Mouse (Mus musculus): ENCODE measurements around the gene Supt6. TPM values are rescaled to one million over a fixed set of nuclear protein-coding genes. Genes with fewer than 3 reads are reported as not detected.
A peak's percentile ranks its signal among the peaks of the same experiment; 100 is the strongest.

Gene Supt6
- total and polyA plus RNA-seq, 3 experiments: 39.6 to 93.2 (median 59.8) TPM

DNA sequence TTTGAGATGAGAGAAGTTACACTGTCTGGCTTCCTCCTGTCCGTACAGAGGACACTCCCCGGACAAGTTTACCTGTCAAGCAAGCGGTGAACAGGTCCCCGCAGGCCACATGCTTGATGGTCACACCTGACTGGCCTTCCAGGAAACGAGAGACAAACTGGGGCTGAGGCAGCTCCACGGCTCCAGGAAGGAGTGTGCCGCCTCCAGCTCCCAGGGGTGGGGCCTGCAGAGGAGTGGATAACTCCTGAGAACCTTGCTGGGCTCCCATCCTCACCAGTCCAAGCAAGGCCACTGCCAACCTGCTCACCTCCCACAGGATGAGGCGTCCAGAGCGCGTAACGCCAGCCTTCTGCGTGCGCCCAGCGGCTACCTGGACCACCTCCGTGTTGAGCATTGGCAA is 75.5 kb downstream of the Supt6 start:
- no peak for TF ChIP-seq GATA1 (IDR thresholded peaks at IDR 0.05; ENCODE audit: low read depth, low read length)
- no peak for TF ChIP-seq E2F4 (IDR thresholded peaks at IDR 0.05; ENCODE audit: borderline replicate concordance, low read depth, low read length)
- TF ChIP-seq HCFC1 (IDR thresholded peaks at IDR 0.05; ENCODE audit: low read depth, low read length): no peak
- TF ChIP-seq TBP (IDR thresholded peaks at IDR 0.05; ENCODE audit: low read depth, low read length): no peak
- TF ChIP-seq POLR2AphosphoS2 (IDR thresholded peaks at IDR 0.05; ENCODE audit: low read length): no peak
- no peak for TF ChIP-seq POLR2A (IDR thresholded peaks at IDR 0.05; ENCODE audit: control insufficient read depth in 1 of 2, insufficient read depth in 1 of 2, low read depth in 1 of 2, low read length in 2 of 2, poor library complexity in 1 of 2)
- no peak for TF ChIP-seq ZNF384 (IDR thresholded peaks at IDR 0.05; ENCODE audit: low read depth, low read length)
- no peak for TF ChIP-seq MXI1 (IDR thresholded peaks at IDR 0.05; ENCODE audit: low read depth, low read length)
- no peak for TF ChIP-seq ELF1 (IDR thresholded peaks at IDR 0.05; ENCODE audit: low read depth, low read length)
- no peak for TF ChIP-seq BHLHE40 (IDR thresholded peaks at IDR 0.05; ENCODE audit: borderline replicate concordance, low read depth, low read length)
- no peak for TF ChIP-seq RCOR1 (IDR thresholded peaks at IDR 0.05; ENCODE audit: low read depth, low read length)
- TF ChIP-seq MAX (IDR thresholded peaks at IDR 0.05; ENCODE audit: low read length): no peak
- no peak for TF ChIP-seq USF1 (IDR thresholded peaks at IDR 0.05; ENCODE audit: low read depth, low read length)
- no peak for TF ChIP-seq ZC3H11A (IDR thresholded peaks at IDR 0.05; ENCODE audit: low read depth, low read length)
- TF ChIP-seq NRF1 (IDR thresholded peaks at IDR 0.05; ENCODE audit: insufficient read depth, low read depth, low read length, poor library complexity, severe bottlenecking): no peak
- no peak for TF ChIP-seq ZMIZ1 (IDR thresholded peaks at IDR 0.05; ENCODE audit: low read depth, low read length)

GRCm38 (mm10) chr11:78168541-78169468 is 77.0 kb downstream of the Supt6 start:
- H3K79me2 ChIP-seq (ENCODE audit: control insufficient read depth, insufficient read depth, low read length, poor library complexity): peaks cover 13% of the 10 kb centered on the region
- H3K4me1 ChIP-seq (ENCODE audit: control insufficient read depth in 1 of 2, insufficient read depth in 2 of 2, low read length in 2 of 2): peaks cover 20 to 37% of the 10 kb centered on the region in 2 experiments
- H3K4me3 ChIP-seq (ENCODE audit: control insufficient read depth in 1 of 2, insufficient read depth in 1 of 2, low read depth in 2 of 2, low read length in 2 of 2): peak overlapping the region; percentile 48 to 70
- DNase-seq (ENCODE audit: low read depth, low spot score): peak; percentile 83
- peak overlapping the region; percentile 58 for H3K9ac ChIP-seq (ENCODE audit: control insufficient read depth, low read depth, low read length, poor library complexity, severe bottlenecking)
- H3K36me3 ChIP-seq (ENCODE audit: control insufficient read depth in 1 of 2, insufficient read depth in 2 of 2, low read length in 2 of 2): peaks cover 0 to 21% of the 10 kb centered on the region in 2 experiments; a peak in 2 of 4 replicates
- H3K27me3 ChIP-seq (ENCODE audit: control insufficient read depth in 1 of 2, insufficient read depth in 2 of 2, low read length in 2 of 2): no peaks in the 10 kb centered on the region
- no peaks in the 10 kb centered on the region for H3K9me3 ChIP-seq (replicated peaks; ENCODE audit: insufficient read depth, low read length)
- peak overlapping the region; percentile 72 for H3K27ac ChIP-seq (ENCODE audit: control insufficient read depth, low read depth, low read length)
- TF ChIP-seq MAFK (IDR thresholded peaks at IDR 0.05; ENCODE audit: borderline replicate concordance, low read depth, low read length): peak; percentile 76; the same call in 1 of the 2 replicates
- TF ChIP-seq MAX (IDR thresholded peaks at IDR 0.05; ENCODE audit: low read length): peak; percentile 78
- TF ChIP-seq SMC3 (IDR thresholded peaks at IDR 0.05; ENCODE audit: low read depth, low read length): no peak
- TF ChIP-seq MYC (IDR thresholded peaks at IDR 0.05; ENCODE audit: low read depth, low read length): peak; percentile 68; the same call in 1 of the 2 replicates
- peak; percentile 37; the same call in 1 of the 2 replicates for TF ChIP-seq NRF1 (IDR thresholded peaks at IDR 0.05; ENCODE audit: insufficient read depth, low read depth, low read length, poor library complexity, severe bottlenecking)
- TF ChIP-seq ELF1 (IDR thresholded peaks at IDR 0.05; ENCODE audit: low read depth, low read length): peak; percentile 86
- peak; percentile 94 for TF ChIP-seq TCF12 (IDR thresholded peaks at IDR 0.05; ENCODE audit: low read depth, low read length)
- TF ChIP-seq UBTF (IDR thresholded peaks at IDR 0.05; ENCODE audit: borderline replicate concordance, insufficient read depth, low read depth, low read length): no peak
- no peak for TF ChIP-seq ZMIZ1 (IDR thresholded peaks at IDR 0.05; ENCODE audit: low read depth, low read length)
- peak; percentile 98 for TF ChIP-seq GATA1 (IDR thresholded peaks at IDR 0.05; ENCODE audit: low read depth, low read length)
- peak; percentile 35; the same call in 1 of the 2 replicates for TF ChIP-seq CHD2 (IDR thresholded peaks at IDR 0.05; ENCODE audit: low read length)
- peak; percentile 91 for TF ChIP-seq SIN3A (IDR thresholded peaks at IDR 0.05; ENCODE audit: low read length)
- TF ChIP-seq CHD1 (IDR thresholded peaks at IDR 0.05; ENCODE audit: low read depth, low read length): peak; percentile 61; the same call in 1 of the 2 replicates
- TF ChIP-seq MYB (IDR thresholded peaks at IDR 0.05; ENCODE audit: low read depth, low read length): 0 out of 2 replicates have a peak, but pooled peaks have one; percentile 17
- peak in 1 of 2 experiments; percentile 51; a peak in 2 of 4 replicates for TF ChIP-seq POLR2A (IDR thresholded peaks at IDR 0.05; ENCODE audit: control insufficient read depth in 1 of 2, insufficient read depth in 1 of 2, low read depth in 1 of 2, low read length in 2 of 2, poor library complexity in 1 of 2)
- TF ChIP-seq MAZ (IDR thresholded peaks at IDR 0.05; ENCODE audit: low read depth, low read length): 0 out of 2 replicates have a peak, but pooled peaks have one; percentile 5
- TF ChIP-seq POLR2AphosphoS5 (IDR thresholded peaks at IDR 0.05; ENCODE audit: borderline replicate concordance, low read depth, low read length): no peak
- TF ChIP-seq POLR2AphosphoS2 (IDR thresholded peaks at IDR 0.05; ENCODE audit: low read length): no peak
- TF ChIP-seq ZC3H11A (IDR thresholded peaks at IDR 0.05; ENCODE audit: low read depth, low read length): no peak; the same call in 1 of the 2 replicates

More for the DNA sequence above, 75.5 kb downstream of the Supt6 start:
- Histone ChIP-seq H3K4me3 (ENCODE audit: control insufficient read depth in 1 of 2, insufficient read depth in 1 of 2, low read depth in 2 of 2, low read length in 2 of 2) (no peak overlapping the region), H3K36me3 (ENCODE audit: control insufficient read depth in 1 of 2, insufficient read depth in 2 of 2, low read length in 2 of 2) (peaks cover 0 to 21% of the 10 kb centered on the region in 2 experiments; a peak in 2 of 4 replicates), H3K9ac (ENCODE audit: control insufficient read depth, low read depth, low read length, poor library complexity, severe bottlenecking) (no peak overlapping the region), H3K9me3 (replicated peaks; ENCODE audit: insufficient read depth, low read length) (no peaks in the 10 kb centered on the region), H3K79me2 (ENCODE audit: control insufficient read depth, insufficient read depth, low read length, poor library complexity) (no peaks in the 10 kb centered on the region; the same call in 1 of the 2 replicates), H3K27me3 (ENCODE audit: control insufficient read depth in 1 of 2, insufficient read depth in 2 of 2, low read length in 2 of 2) (no peaks in the 10 kb centered on the region), H3K4me1 (ENCODE audit: control insufficient read depth in 1 of 2, insufficient read depth in 2 of 2, low read length in 2 of 2) (peaks cover 20 to 33% of the 10 kb centered on the region in 2 experiments), H3K27ac (ENCODE audit: control insufficient read depth, low read depth, low read length) (no peak overlapping the region)
- DNase-seq (ENCODE audit: low read depth, low spot score): no peak
